Mouse (Mus musculus): ENCODE measurements around the gene Kcnh8. TPM values are rescaled to one million over a fixed set of nuclear protein-coding genes. Genes with fewer than 3 reads are reported as not detected.

The Kcnh8 gene
- total RNA-seq (2021) = not detected
- polyA plus RNA-seq (2012; rRNA removed) = 0.06 and 0.09 TPM in 2 replicates
- long read RNA-seq = 0 reads

DNA sequence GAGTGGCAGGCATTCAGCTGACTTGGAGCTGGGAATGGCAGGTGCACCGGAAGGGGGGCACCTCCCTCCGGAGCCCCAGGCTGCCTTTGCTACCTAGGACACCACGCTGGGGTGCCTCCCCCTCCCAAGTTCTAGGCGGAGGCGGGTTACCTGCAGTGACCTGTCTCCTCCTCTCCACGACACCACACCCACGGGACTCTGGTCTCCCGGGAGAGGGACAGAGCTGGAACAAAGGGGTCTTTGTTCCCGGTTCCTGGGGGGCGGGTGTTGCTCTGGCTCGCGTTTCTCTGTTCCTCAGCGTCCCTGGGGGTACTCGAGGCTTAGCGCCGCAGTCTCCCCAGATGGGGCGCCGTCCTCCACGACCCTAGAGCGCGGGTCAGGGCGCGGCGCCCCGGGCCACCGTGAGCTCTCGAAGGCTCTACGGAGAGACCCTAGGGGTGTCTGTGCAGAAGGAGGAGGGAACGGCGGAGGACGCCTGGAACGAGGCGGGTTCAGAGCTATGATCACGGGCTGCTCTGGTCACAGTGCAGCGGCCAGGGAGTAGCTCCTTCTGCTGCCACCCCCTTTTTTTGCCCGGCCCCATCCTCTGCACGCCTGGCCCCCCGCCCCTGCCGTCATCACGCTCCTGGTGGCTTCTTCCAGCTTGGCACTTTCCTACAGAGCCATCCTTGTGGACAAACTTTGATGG is at the start of gene Kcnh8:
Gene Kcnh8 (plus strand): TSS at position 617 of the 688 bp plus-strand sequence.
- peaks cover 2% of the 10 kb centered on the region; the same call in 1 of the 2 replicates for H3K27me3 ChIP-seq (ENCODE audit: control insufficient read depth, insufficient read depth, low read length)
- no peak within 1 kb of the TSS for H3K9ac ChIP-seq (ENCODE audit: low read depth, low read length)
- DNase-seq = no peak
- H3K4me1 ChIP-seq (ENCODE audit: control insufficient read depth, insufficient read depth, low read length) = no peaks in the 10 kb centered on the region
- no peak within 1 kb of the TSS for H3K4me3 ChIP-seq
- H3K79me2 ChIP-seq (replicated peaks; ENCODE audit: control insufficient read depth, insufficient read depth, low read length) = no peaks in the 10 kb centered on the region
- no peaks in the 10 kb centered on the region for H3K36me3 ChIP-seq (ENCODE audit: control insufficient read depth, insufficient read depth, low read length)
- WGBS = 3% methylated on average over 36 of the region's 40 CpGs
- H3K27ac ChIP-seq = no peak within 1 kb of the TSS
- TF ChIP-seq CTCF (IDR thresholded peaks at IDR 0.05) = no peak
- TF ChIP-seq POLR2A (IDR thresholded peaks at IDR 0.05; ENCODE audit: insufficient read depth, low read depth, low read length) = no peak
- TF ChIP-seq EP300 (IDR thresholded peaks at IDR 0.05; ENCODE audit: insufficient read depth, low read depth, low read length) = no peak
- intact Hi-C loops (cut with DNase I) = no loop called here

DNA sequence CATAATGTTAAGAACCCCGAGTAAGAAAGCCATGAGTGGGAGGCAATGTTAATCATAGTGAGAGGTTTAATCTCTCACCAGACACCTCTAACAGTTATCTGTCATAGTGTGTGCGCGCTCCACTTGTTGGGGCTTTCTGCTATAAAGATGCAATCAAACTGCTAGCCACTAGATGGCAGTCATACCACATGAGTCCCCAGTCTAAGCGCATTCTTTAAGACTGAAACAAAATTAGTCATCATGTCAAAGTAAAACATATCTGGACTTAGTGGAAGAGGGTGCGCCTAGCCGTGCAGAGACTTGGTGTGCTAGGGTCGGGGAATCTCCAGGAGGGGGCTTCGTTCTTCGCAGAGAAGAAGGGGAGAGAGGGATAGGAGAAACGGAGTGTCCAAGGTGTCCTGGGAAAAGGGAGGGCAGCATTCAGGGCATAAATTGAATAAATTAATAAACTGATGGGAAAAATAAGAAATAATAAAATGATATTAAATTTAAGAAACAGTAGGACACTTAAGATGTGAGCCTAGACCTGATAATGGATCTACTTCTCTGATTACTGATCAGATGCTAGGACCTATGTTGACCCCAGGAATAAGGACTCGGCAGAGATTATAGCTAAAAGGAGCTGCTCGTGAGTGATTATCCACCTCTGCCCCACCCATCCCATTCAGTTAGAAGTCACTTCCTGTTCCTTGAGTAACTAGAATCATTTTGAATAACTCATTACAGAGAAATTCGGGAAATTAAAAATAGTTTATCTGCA is 42.4 kb upstream of the Kcnh8 start:
- H3K36me3 ChIP-seq (ENCODE audit: control insufficient read depth, insufficient read depth, low read length) = no peaks in the 10 kb centered on the region
- no peaks in the 10 kb centered on the region for H3K79me2 ChIP-seq (replicated peaks; ENCODE audit: control insufficient read depth, insufficient read depth, low read length)
- H3K27me3 ChIP-seq (ENCODE audit: control insufficient read depth, insufficient read depth, low read length) = no peaks in the 10 kb centered on the region
- intact Hi-C loops (cut with DNase I) = loop anchor here (5.0 kb wide), 1 partner anchor 1272 kb away; no protein-coding TSS in a partner anchor
- 21% methylated on average over 13 of the region's 13 CpGs for WGBS
- H3K27ac ChIP-seq = no peak overlapping the region
- H3K4me1 ChIP-seq (ENCODE audit: control insufficient read depth, insufficient read depth, low read length) = no peaks in the 10 kb centered on the region
- TF ChIP-seq CTCF (IDR thresholded peaks at IDR 0.05) = peak; percentile 91
- TF ChIP-seq POLR2A (IDR thresholded peaks at IDR 0.05; ENCODE audit: insufficient read depth, low read depth, low read length) = no peak
- H3K9ac ChIP-seq (ENCODE audit: low read depth, low read length) = no peak overlapping the region
- H3K4me3 ChIP-seq = no peak overlapping the region
- peak; percentile 6 to 16 for DNase-seq

DNA sequence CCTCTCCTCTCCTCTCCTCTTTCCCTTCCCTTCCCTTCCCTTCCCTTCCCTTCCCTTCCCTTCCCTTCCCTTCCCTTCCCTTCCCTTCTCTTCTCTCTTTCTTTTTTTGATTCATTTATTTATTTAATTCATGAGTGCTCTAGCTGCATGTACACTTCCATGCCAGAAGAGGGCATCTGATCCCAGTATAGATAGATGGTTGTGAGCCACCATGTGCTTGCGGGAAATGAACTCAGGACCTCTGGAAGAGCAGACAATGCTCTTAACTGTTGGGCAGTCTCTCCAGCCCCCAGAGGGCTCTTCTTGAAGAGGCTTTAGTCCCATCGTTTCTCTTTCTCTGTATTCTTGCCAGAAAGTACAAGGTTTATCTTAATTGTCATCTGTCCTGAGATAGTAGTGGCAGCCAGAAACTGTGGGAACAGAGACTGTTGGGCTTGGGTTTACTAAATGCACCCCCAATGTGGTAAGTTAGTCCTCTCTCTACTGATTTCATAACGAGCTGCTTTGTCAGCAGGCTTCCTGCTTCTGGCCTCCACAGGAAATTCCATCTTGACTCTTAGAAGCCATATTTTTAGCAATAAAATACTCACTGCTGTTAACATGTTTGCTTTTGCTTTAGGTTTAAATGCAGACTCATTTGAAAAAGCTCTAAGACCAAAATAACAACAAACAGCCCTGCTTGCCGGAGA is 36.9 kb upstream of the Kcnh8 start:
- intact Hi-C loops (cut with DNase I) = no loop called here
- 34% methylated on average over 4 of the region's 4 CpGs for WGBS
- no peak overlapping the region for H3K9ac ChIP-seq (ENCODE audit: low read depth, low read length)

DNA sequence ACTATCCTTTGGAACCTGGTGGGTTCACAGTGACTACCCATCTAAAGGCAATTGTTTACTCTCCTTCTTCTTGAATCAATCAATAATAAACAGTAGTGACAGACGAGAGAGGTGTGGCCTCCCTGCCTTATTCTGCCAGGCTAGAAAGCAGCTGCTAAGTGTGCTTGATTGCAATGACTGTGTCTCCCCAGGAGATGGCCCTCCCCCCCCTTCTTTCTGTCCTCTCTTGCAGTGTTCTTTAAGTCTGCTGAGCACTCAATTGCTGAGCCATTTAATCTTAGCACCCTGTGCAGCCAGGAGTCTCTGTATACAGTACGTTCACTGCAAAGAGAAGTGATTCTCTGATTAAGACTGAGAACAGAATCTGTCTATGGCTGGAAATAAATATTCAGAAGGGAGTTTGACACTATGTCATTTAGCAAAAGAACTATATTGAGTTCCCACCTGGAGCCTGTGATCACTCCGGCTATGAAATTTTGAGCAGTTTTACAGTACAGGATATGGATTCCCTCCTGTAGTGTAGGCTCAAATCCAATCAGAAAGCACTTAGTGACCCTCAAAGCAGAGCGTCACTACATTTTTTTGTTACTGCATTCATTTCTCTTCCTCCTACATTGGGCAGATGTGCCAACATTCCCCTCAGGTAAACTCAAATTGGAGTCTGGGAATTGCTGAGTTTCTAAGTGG is 32.8 kb upstream of the Kcnh8 start:
- intact Hi-C loops (cut with DNase I) = no loop called here
- no peak for DNase-seq
- Histone ChIP-seq H3K27me3 (ENCODE audit: control insufficient read depth, insufficient read depth, low read length) (no peaks in the 10 kb centered on the region), H3K9ac (ENCODE audit: low read depth, low read length) (no peak overlapping the region), H3K27ac (no peak overlapping the region), H3K79me2 (replicated peaks; ENCODE audit: control insufficient read depth, insufficient read depth, low read length) (no peaks in the 10 kb centered on the region), H3K4me3 (no peak overlapping the region), H3K36me3 (ENCODE audit: control insufficient read depth, insufficient read depth, low read length) (no peaks in the 10 kb centered on the region), H3K4me1 (ENCODE audit: control insufficient read depth, insufficient read depth, low read length) (no peaks in the 10 kb centered on the region)
- 0 out of 2 replicates have a peak, but pooled peaks have one; percentile 12 for TF ChIP-seq CTCF (IDR thresholded peaks at IDR 0.05)
- no peak for TF ChIP-seq EP300 (IDR thresholded peaks at IDR 0.05; ENCODE audit: insufficient read depth, low read depth, low read length)
- TF ChIP-seq POLR2A (IDR thresholded peaks at IDR 0.05; ENCODE audit: insufficient read depth, low read depth, low read length) = no peak
- 62% methylated on average over 4 of the region's 4 CpGs for WGBS

More for the DNA sequence above, 36.9 kb upstream of the Kcnh8 start:
- Histone ChIP-seq H3K27ac (no peak overlapping the region), H3K4me3 (no peak overlapping the region), H3K27me3 (ENCODE audit: control insufficient read depth, insufficient read depth, low read length) (no peaks in the 10 kb centered on the region), H3K4me1 (ENCODE audit: control insufficient read depth, insufficient read depth, low read length) (no peaks in the 10 kb centered on the region), H3K79me2 (replicated peaks; ENCODE audit: control insufficient read depth, insufficient read depth, low read length) (no peaks in the 10 kb centered on the region), H3K36me3 (ENCODE audit: control insufficient read depth, insufficient read depth, low read length) (no peaks in the 10 kb centered on the region)
- TF ChIP-seq CTCF (IDR thresholded peaks at IDR 0.05) = no peak
- TF ChIP-seq POLR2A (IDR thresholded peaks at IDR 0.05; ENCODE audit: insufficient read depth, low read depth, low read length) = no peak
- no peak for TF ChIP-seq EP300 (IDR thresholded peaks at IDR 0.05; ENCODE audit: insufficient read depth, low read depth, low read length)
- no peak for DNase-seq

DNA sequence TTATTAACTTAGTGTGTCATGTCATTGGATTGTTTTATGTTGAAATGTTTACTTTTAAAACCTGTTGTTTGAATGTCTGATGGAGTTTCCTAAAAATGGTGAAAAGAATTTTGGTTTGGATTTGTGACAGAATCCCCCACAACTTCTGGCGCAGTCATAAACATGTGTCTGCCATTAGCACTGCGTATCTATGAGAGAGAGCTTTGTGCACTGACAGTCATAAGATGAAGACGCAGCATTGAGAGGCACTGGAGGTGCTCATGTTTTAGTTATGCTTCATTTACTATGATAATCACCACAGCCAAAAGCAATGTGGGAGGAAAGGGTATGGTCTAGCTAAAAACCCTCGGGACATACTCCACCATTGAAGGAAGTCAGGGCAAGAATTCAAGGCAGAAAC is 30.3 kb upstream of the Kcnh8 start:
- no peaks in the 10 kb centered on the region for H3K36me3 ChIP-seq (ENCODE audit: control insufficient read depth, insufficient read depth, low read length)
- no peaks in the 10 kb centered on the region for H3K79me2 ChIP-seq (replicated peaks; ENCODE audit: control insufficient read depth, insufficient read depth, low read length)
- DNase-seq = no peak
- intact Hi-C loops (cut with DNase I) = no loop called here
- H3K4me3 ChIP-seq = no peak overlapping the region
- no peaks in the 10 kb centered on the region for H3K4me1 ChIP-seq (ENCODE audit: control insufficient read depth, insufficient read depth, low read length)
- WGBS = 77% methylated on average over 4 of the region's 4 CpGs
- H3K9ac ChIP-seq (ENCODE audit: low read depth, low read length) = no peak overlapping the region
- TF ChIP-seq CTCF (IDR thresholded peaks at IDR 0.05) = no peak
- TF ChIP-seq POLR2A (IDR thresholded peaks at IDR 0.05; ENCODE audit: insufficient read depth, low read depth, low read length) = no peak
- TF ChIP-seq EP300 (IDR thresholded peaks at IDR 0.05; ENCODE audit: insufficient read depth, low read depth, low read length) = no peak
- H3K27ac ChIP-seq = no peak overlapping the region
- H3K27me3 ChIP-seq (ENCODE audit: control insufficient read depth, insufficient read depth, low read length) = no peaks in the 10 kb centered on the region
